Mouse (Mus musculus): ENCODE results near the gene Rabl6. TPM values are rescaled to one million over a fixed set of nuclear protein-coding genes. Genes with fewer than 3 reads are reported as not detected.

Gene Rabl6
- total RNA-seq (2023) = 100 to 1,000 TPM; 121 to 124 TPM

GRCm38 (mm10) chr2:25607761-25608622 lies at the start of gene Rabl6:
Rabl6 (minus strand) TSS chr2:25608521.

GRCm38 (mm10) chr2:25657652-25658051 lies 49.3 kb upstream of the Rabl6 start, which contains the start of gene Lcn5:
Lcn5 (plus strand) TSS chr2:25657952.

DNA sequence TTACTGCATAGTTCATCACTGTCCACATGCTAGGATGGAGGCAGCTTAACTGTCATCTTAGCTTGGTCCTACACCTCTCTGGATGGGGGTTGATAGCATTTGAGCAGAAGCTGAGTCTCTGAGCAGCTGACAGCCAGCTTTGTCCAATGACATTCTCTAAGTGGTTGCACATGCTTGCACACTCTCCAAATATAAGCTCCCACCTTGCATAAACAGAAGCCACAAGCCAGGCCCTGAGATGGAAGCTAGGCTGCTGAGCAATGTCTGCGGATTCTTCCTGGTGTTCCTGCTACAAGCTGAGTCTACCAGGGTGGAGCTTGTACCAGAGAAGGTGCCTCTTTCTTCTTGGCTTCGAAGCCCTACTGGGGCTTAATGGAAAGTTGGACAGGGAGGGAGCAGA lies 44.6 kb upstream of the Rabl6 start, which contains the start of gene Lcn8:
Gene Lcn8 (plus strand): TSS at position 219 of the 400 bp plus-strand sequence.

DNA sequence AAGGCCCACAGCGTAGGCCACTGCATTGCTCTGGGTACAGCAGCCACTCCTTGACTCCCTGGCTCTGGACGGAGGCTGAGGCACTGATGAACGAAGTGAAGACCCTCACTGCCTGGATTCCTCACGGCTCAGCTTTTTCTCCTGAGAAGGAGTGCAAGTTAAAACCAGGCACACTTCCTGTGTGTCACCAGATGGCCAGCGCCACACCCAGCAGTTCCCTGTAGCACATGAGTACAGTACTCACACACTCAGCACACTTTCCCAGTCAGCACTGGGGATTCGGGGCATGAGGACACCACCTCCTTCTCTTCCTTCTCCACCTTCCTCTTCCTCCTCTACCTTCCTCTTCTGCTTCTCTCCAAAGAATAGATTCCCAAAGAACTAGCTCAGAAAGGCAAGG lies 19.5 kb upstream of the Rabl6 start, which contains the start of gene Fcna:
Gene Fcna (minus strand): TSS at position 220 of the 400 bp plus-strand sequence.

GRCm38 (mm10) chr2:25621229-25622200 lies 13.2 kb upstream of the Rabl6 start, which contains the start of gene Tmem141:
Tmem141 (minus strand) TSS chr2:25622005.

GRCm38 (mm10) chr2:25617578-25617977 lies 9.3 kb upstream of the Rabl6 start, which contains the start of gene Ccdc183:
Ccdc183 (minus strand) TSS chr2:25617678.

GRCm38 (mm10) chr2:25581294-25581864 lies 26.9 kb downstream of the Rabl6 start, which contains the start of gene Ajm1:
Ajm1 (minus strand) TSS chr2:25581757.

DNA sequence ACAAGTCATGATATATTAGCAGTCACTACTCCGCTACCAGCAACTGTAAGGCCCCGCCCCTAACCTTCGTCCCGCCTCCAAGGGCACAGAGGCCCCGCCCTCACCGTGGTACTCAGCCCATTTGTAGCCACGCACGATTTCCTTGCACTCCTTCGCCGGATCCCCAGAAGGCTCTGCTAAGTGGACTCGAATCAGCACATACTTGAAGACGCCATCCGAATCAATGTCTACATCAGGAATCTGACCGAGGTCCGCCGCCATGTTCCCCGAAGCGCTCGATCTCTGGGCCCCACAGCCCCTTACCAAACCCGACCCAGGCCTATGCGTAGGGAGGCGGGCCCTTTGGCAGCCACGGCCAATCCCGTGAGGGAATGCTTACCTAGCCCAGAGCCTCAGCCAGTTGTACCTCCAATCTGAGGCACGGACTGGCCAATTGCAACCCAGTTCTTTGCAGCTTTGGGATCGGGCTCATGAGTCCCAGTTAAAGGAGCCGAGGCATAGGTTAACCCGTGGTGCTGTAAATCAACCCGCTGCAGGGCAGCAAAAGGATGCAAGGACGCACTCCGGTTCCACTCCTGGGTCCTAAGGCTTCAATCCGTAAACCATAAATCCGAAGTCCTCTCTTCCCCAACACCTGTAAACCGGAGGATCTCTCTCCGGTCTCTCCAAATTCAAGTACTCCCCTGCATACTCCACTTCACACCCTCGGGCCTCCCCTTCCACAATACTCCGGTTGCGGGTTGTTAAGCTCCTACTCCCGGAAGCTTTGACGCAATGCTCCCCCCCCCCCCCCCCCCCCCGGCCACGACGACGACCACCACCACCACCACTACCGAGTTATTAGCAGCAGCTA lies 33.5 kb downstream of the Rabl6 start, which contains the start of the genes Mamdc4 and Phpt1:
Gene Mamdc4 (minus strand): TSS at position 267 of the 853 bp plus-strand sequence.
Gene Phpt1 (minus strand): TSS at position 646 of the 853 bp plus-strand sequence.

DNA sequence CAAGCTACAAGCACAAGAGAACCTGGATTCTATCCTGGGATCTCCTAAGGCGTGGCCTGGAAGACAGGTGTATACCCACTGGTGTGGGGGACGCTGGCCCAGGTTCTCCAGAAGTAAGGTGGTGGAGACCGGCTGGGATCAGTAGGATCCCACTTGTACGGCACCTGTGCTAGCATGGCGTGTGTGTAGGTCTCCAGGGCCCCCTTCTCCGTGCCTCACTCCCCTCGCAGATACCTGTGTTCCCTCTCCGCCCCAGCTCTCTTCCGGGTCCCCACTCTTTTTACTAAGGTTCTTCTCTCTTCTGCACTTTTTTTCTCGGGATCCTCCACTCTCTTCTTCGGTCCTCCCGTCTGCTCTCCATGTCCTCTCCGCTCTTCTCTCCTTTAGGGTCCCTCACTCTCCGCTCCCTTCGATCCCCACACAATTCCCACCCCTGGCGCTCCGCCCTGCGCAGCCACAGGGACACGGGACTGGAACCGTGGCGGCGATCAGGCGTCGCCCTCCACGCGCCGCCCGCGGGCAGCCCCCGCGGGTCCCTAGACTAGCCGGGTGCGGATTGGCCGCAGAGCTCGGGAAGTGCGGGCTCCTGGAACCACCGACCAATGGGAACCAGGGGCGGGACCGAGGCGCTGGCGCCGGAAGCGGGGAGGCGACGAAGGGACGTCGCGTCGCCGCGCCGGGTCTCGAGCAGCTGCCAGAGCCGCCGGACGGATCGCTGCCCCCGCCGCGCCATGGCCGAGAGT lies 50.9 kb downstream of the Rabl6 start, which contains the start of gene Edf1:
Gene Edf1 (plus strand): TSS at position 627 of the 743 bp plus-strand sequence.

DNA sequence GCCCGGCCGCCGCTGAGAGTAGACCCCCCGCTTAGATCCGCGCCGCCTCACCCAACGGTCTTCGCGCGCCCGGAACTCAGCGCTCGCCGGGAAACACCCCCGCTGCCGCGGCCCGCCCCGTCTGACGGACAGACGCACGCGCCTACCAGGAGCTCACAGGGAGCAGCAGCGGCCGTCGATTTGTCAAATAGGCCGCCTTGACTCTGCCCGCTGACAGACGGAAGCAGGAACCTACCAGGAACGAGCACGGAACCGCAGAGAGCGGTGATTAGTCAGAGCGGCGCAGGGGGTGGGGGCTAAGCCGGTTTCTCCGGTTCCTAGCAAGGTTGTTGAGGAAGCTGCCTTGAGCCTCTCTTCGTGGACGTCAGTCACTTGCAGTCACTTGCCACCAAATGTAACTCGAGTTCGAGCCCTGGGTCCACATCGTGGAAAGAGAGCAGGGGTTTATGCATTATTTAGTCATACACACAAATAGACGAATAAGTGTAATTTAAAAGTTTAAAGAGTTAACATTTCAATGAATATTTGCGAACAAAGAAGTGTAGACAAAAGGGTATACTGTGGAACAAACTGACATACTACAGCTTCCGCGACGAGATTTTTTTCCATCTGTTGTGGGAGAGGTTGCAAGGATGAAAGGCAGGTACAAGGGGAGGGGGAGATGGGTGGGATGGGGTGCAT lies 61.4 kb downstream of the Rabl6 start, which contains the start of gene Traf2:
Gene Traf2 (minus strand): TSS at position 130 of the 681 bp plus-strand sequence.

Other genes starting within 250 kb of the Rabl6 start
- gene Uap1l1, start 242.8 kb downstream of the Rabl6 start, total RNA-seq (2023) = 10 to 100 TPM in 1 of 2 experiments, 1 to 10 TPM in 1; 8.9 to 12.4 TPM
- 1 to 10 TPM in 1 of 2 experiments, under 1 TPM in 1; 0.39 to 2.7 TPM for gene Sapcd2, start 236.2 kb downstream of the Rabl6 start, total RNA-seq (2023)
- gene Entpd2, start 212.6 kb downstream of the Rabl6 start, total RNA-seq (2023) = not detected
- gene Npdc1, start 209.2 kb downstream of the Rabl6 start, total RNA-seq (2023) = 1 to 10 TPM; 3.3 to 3.8 TPM
- gene Fut7, start 185.3 kb downstream of the Rabl6 start, total RNA-seq (2023) = under 1 TPM; 0.39 to 0.73 TPM
- gene Abca2, start 179.8 kb downstream of the Rabl6 start, total RNA-seq (2023) = 10 to 100 TPM; 82.9 to 83.2 TPM
- gene Clic3, start 151.7 kb downstream of the Rabl6 start, total RNA-seq (2023) = 1 to 10 TPM in 1 of 2 experiments, not detected in 1; 1.4 TPM
- 10 to 100 TPM; 71.5 to 79.3 TPM for gene Paxx, start 147.4 kb downstream of the Rabl6 start, total RNA-seq (2023)
- gene Ptgds, start 138.5 kb downstream of the Rabl6 start, total RNA-seq (2023) = not detected
- not detected for gene Lcn12, start 114.6 kb downstream of the Rabl6 start, total RNA-seq (2023)
- 10 to 100 TPM; 51.3 to 54.9 TPM for gene Fbxw5, start 107.8 kb downstream of the Rabl6 start, total RNA-seq (2023)
- gene C8g, start 106.8 kb downstream of the Rabl6 start, total RNA-seq (2023) = 1 to 10 TPM; 1.0 to 1.3 TPM
- 10 to 100 TPM; 45.3 to 55.1 TPM for gene Traf2, start 61.6 kb downstream of the Rabl6 start, total RNA-seq (2023)
- 100 to 1,000 TPM; 121 to 134 TPM for gene Edf1, start 50.7 kb downstream of the Rabl6 start, total RNA-seq (2023)
- 1 to 10 TPM; 2.2 to 4.3 TPM for gene Mamdc4, start 33.7 kb downstream of the Rabl6 start, total RNA-seq (2023)
- 10 to 100 TPM; 22.0 to 26.5 TPM for gene Phpt1, start 33.3 kb downstream of the Rabl6 start, total RNA-seq (2023)
- 1 to 10 TPM in 1 of 2 experiments, under 1 TPM in 1; 0.76 to 2.1 TPM for gene Ajm1, start 26.8 kb downstream of the Rabl6 start, total RNA-seq (2023)
- gene Ccdc183, start 9.2 kb upstream of the Rabl6 start, total RNA-seq (2023) = not detected
- 1 to 10 TPM in 1 of 2 experiments, not detected in 1; 1.0 TPM for gene Tmem141, start 13.5 kb upstream of the Rabl6 start, total RNA-seq (2023)
- 1 to 10 TPM; 4.1 to 6.8 TPM for gene Fcna, start 19.5 kb upstream of the Rabl6 start, total RNA-seq (2023)
- not detected for gene Lcn8, start 44.6 kb upstream of the Rabl6 start, total RNA-seq (2023)
- gene Lcn5, start 49.4 kb upstream of the Rabl6 start, total RNA-seq (2023) = not detected
- gene Lcn6, start 68.3 kb upstream of the Rabl6 start, total RNA-seq (2023) = not detected
- not detected for gene Lcn10, start 74.2 kb upstream of the Rabl6 start, total RNA-seq (2023)
- gene Obp2a, start 91.5 kb upstream of the Rabl6 start, total RNA-seq (2023) = not detected
- 10 to 100 TPM; 16.3 to 18.4 TPM for gene Bmyc, start 98.2 kb upstream of the Rabl6 start, total RNA-seq (2023)
- not detected for gene Obp2b, start 128.5 kb upstream of the Rabl6 start, total RNA-seq (2023)
- not detected for gene Lcn3, start 157.0 kb upstream of the Rabl6 start, total RNA-seq (2023)
- not detected for gene Lcn11, start 168.5 kb upstream of the Rabl6 start, total RNA-seq (2023)
- gene Gm13539, start 173.7 kb upstream of the Rabl6 start, total RNA-seq (2023) = not detected
- not detected for gene Glt6d1, start 207.3 kb upstream of the Rabl6 start, total RNA-seq (2023)
- gene Lcn9, start 214.6 kb upstream of the Rabl6 start, total RNA-seq (2023) = not detected
- under 1 TPM in 1 of 2 experiments, not detected in 1; 0.73 TPM for gene Sohlh1, start 238.7 kb upstream of the Rabl6 start, total RNA-seq (2023)